Mouse (Mus musculus) adrenal gland, postnatal 10 days (tissue): ENCODE measurements around the gene Vmp1. TPM values are rescaled to one million over a fixed set of nuclear protein-coding genes. Genes with fewer than 3 reads are reported as not detected.

Experiments used
- DNase-seq: peaks from one replicate; pipeline ENCODE4 v3.0.0; 2021; ENCODE audit warnings: mixed read lengths
- total RNA-seq, 2 experiments: library from RNA; stranded (reverse); gene quantifications; 2 replicates each; pipeline ENCODE4 v1.2.3; 2021

Gene Vmp1
- total RNA-seq, 2 experiments from 2014 or later = 95.7 to 104 TPM

DNA sequence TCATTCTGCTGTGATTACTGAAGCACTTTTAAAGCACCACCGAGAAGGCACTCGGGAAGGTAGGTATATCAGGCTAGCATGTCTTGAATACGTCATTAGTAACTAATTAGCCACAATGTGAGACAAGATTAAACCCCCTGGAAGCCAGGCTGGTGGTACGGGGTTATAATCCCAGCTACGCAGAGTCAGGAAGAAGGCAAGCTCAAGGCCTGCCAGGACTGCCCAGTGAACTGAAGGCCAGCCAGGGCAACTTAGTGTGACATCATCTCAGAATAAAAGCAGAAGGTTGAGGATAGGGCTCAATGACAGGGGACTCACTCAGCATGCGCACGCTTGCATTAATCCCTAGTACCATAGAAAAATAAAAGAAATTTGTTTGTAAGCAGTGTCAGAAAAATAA, 53.7 kb downstream of the Vmp1 start:
- DNase-seq = peak; percentile 59

GRCm38 (mm10) chr11:86629445-86629844, 54.2 kb downstream of the Vmp1 start:
- DNase-seq = peak; percentile 57

GRCm38 (mm10) chr11:86628448-86628847, 55.2 kb downstream of the Vmp1 start:
- DNase-seq = no peak

DNA sequence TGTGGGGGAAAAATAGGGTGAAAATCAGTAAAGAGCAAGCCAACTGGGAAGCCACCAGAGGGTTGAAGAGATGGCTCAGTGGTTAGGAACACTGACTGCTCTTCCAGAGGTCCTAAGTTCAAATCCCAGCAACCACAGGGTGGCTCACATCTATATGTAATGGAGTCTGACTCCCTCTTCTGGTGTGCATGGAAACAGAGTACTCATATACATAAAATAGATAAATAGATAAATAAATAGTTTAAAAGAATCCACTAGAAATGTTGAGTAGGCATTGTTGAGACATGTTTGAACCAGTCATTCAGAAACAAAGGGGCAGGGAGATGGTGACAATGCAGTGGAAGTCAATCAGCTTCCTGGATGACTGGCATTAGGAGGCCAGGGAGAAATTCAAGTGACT, 56.0 kb downstream of the Vmp1 start:
- DNase-seq = no peak

- no peak for DNase-seq
Measured at GRCm38 (mm10) chr11:86626714-86627113, 56.9 kb downstream of the Vmp1 start.

DNA sequence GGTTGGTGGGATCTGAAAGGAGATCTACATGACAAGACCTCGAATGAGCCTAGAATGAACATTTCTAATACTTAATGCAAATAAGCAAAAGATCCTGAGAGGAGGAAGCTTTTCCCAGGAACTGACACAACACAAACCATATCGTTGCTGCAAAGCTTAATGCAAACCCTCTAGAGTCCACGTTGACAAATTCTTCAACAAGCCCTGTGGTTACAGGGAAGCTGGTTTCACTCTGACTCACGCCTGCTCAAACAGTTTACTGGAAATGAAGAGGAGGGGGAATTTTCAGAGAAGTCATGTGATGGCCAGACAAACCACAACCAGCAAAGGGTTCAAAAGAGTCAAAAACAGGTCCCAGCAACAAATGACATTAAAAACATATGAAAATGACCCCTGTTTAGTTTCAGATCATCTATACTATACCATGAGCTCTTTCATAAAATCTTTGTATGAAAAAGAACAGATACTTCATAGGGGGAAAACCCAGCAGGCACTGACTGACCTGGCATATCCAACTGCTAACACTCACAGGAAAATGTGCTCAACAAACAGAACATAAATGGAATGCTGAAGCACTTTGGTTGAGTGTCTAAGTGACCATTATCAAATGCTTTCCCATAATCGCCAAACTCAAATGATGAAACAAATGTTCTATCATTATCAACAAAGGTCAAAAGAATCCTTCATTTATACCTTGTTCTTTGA, 59.2 kb downstream of the Vmp1 start:
- DNase-seq = no peak

DNA sequence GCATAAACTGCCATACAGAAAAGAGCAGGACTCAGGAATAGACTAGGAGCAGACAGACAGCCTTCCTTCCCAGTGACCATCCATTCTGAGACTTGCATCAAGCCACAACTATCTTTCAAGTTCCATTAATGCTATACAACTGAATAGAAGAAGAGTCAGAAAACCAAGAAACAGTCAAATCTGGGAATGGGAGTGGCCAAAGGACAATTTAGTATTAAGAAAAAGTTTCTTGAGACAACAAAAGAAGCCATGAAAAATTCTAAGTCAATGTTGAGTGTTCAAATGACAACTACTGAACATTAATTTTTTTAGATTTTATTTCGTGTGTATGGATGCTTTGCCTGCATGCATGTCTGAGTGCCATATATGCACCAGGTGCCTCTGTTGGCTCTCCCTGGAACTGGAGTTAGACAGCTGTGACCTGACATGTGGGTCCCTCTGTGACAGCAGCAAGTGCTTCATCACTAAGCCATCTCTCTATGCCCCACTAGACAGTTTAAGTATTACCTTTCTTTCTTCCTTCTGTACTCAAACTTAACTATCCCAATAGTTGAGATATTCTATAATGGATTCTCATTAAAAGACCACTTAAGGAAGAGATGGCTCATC, 60.1 kb downstream of the Vmp1 start:
- no peak for DNase-seq

GRCm38 (mm10) chr11:86622191-86622912, 61.3 kb downstream of the Vmp1 start:
- no peak for DNase-seq

DNA sequence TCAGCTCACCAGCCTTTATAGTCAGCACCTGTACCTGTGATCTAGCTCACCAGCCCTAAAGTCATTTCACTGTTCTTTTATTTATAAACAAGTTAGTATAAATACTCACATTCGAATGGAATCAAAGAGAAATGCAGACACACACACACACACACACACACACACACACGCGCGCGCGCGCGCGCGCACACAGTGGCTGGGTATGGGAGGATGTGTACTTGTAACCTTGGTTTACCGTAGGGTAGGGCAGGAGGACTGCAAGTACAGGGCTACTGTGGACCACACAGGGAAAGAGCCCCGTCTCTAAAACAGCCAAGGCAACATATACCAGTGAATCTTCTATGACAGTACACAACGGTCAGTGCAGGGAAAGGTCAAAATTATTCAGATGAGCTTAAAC, 62.5 kb downstream of the Vmp1 start:
- DNase-seq = peak; percentile 32

GRCm38 (mm10) chr11:86618548-86619335, 64.9 kb downstream of the Vmp1 start:
- no peak for DNase-seq

DNA sequence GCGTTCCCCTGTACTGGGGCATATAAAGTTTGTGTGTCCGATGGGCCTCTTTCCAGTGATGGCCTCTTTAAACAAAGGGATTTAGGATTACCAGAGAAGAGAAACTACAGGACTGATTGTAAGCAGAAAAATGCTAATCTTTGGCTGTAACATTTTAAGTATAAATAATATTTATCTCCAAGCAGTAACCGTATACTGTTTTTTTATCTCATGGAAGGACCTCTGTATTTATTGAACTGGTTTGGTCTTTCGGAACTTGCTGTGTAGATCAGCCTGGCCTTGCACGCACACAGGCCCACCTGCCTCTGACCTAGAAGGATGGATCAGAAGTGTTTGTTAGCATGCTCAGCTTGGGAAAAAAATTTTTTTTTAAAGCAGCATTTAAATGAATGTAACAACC, 69.0 kb downstream of the Vmp1 start:
- DNase-seq = no peak

GRCm38 (mm10) chr11:86614056-86614530, 69.5 kb downstream of the Vmp1 start:
- DNase-seq = no peak

GRCm38 (mm10) chr11:86611991-86612390, 71.6 kb downstream of the Vmp1 start:
- DNase-seq = no peak

GRCm38 (mm10) chr11:86610239-86610638, 73.4 kb downstream of the Vmp1 start:
- DNase-seq = no peak

GRCm38 (mm10) chr11:86607808-86608350, 75.8 kb downstream of the Vmp1 start:
- DNase-seq = no peak

GRCm38 (mm10) chr11:86606621-86607339, 76.9 kb downstream of the Vmp1 start:
- DNase-seq = no peak

DNA sequence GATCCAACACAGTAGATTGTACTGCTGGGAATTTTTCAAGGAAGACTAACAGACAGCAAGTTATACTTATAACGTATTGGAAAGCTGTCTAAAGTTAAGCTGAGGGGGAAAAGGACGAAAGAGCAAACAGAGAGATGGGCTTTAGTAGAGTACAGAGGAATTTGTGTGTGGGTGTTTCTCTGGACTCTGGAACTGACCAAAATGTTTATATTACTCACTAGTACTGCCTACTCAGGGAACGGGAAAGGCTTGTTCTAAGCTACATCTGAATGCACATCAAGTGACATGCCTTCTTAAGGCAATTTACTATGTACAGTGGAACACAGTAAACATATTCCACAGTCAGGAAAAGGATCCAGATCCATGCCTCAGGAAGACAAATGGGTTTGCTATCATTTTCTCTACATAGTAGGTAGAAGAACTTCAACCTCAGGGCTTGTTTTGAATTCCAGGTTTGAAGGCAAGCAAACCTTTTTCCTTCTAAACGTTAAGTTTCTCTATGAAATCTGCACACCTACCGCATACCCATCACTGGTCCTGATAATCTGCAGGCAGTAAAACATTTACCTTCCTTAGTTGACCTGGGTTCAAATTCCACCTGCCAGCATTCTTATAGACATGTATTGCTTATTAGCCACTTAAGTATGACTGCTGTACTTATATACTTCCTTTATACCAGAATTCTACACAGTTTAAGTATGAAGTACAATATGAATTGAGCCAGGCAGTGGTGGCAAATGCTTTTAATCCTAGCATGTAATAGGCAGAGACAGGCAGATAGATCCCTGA, 78.7 kb downstream of the Vmp1 start:
- no peak for DNase-seq

GRCm38 (mm10) chr11:86604289-86604688, 79.3 kb downstream of the Vmp1 start:
- no peak for DNase-seq

DNA sequence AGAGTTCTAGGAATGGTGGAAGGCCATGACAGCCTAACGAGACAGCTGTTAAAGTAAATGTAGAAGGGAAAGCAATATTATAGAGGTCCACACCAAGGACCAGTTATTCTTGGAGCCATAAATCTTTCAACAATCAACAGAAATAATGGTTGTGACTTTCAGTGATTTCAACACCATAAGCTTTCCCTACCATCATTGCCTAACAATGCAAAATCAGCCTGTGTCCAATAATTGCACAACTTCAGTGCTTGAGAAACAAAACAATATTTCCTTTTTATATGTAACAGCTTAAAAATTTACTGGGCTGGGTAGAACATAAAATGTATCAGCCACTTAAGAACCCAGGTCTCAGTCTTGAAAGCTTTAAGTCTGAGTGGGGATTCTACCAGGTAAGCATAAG, 79.9 kb downstream of the Vmp1 start:
- no peak for DNase-seq

GRCm38 (mm10) chr11:86602116-86602515, 81.5 kb downstream of the Vmp1 start:
- DNase-seq = no peak

- no peak for DNase-seq
Measured at GRCm38 (mm10) chr11:86600209-86600557, 83.5 kb downstream of the Vmp1 start.
